Mouse (Mus musculus): Measurements from ENCODE around the gene Saa2. TPM values are rescaled to one million over a fixed set of nuclear protein-coding genes. Genes with fewer than 3 reads are reported as not detected.
A peak's percentile ranks its signal among the peaks of the same experiment; 100 is the strongest.

Gene Saa2
- polyA plus RNA-seq, 1 experiment: 13.7 TPM

GRCm38 (mm10) chr7:46748459-46748858, 3.1 kb upstream of the Saa2 start:
- WGBS: 68% methylated on average over 3 of the region's 3 CpGs
- DNase-seq (ENCODE audit: low read depth, low spot score): no peak

- WGBS: 65% methylated on average over 11 of the region's 11 CpGs
- no peak for DNase-seq (ENCODE audit: low read depth, low spot score)
Measured at GRCm38 (mm10) chr7:46761049-46761795, 9.6 kb downstream of the Saa2 start.

- no peak for DNase-seq (ENCODE audit: low read depth, low spot score)
- 88% methylated on average over 5 of the region's 5 CpGs for WGBS
Measured at GRCm38 (mm10) chr7:46762601-46763000, 11.0 kb downstream of the Saa2 start.

GRCm38 (mm10) chr7:46764672-46765071, 13.1 kb downstream of the Saa2 start:
- no peak for DNase-seq (ENCODE audit: low read depth, low spot score)
- WGBS: 97% methylated on average over 8 of the region's 8 CpGs

- no peak for DNase-seq (ENCODE audit: low read depth, low spot score)
Measured at GRCm38 (mm10) chr7:46767371-46767770, 15.8 kb downstream of the Saa2 start.

- 95% methylated on average over 7 of the region's 7 CpGs for WGBS
- no peak for DNase-seq (ENCODE audit: low read depth, low spot score)
Measured at GRCm38 (mm10) chr7:46768451-46768850, 16.9 kb downstream of the Saa2 start.

GRCm38 (mm10) chr7:46770706-46771105, 19.1 kb downstream of the Saa2 start:
- DNase-seq (ENCODE audit: low read depth, low spot score): peak; percentile 66
- 51% methylated on average over 4 of the region's 4 CpGs for WGBS

- WGBS: 77% methylated on average over 5 of the region's 5 CpGs
- no peak for DNase-seq (ENCODE audit: low read depth, low spot score)
Measured at GRCm38 (mm10) chr7:46789177-46789849, 37.7 kb downstream of the Saa2 start.

GRCm38 (mm10) chr7:46793871-46794270, 42.3 kb downstream of the Saa2 start:
- 41% methylated on average over 4 of the region's 4 CpGs for WGBS
- peak; percentile 39 for DNase-seq (ENCODE audit: low read depth, low spot score)

- WGBS: under 1% methylated on average over 74 of the region's 75 CpGs
- peak; percentile 94 for DNase-seq (ENCODE audit: low read depth, low spot score)
Measured at GRCm38 (mm10) chr7:46795287-46796205, 44.0 kb downstream of the Saa2 start, which contains the start of the genes Hps5 and Gtf2h1. Gene Hps5 (minus strand): TSS chr7:46796064. Gene Gtf2h1 (plus strand): TSS chr7:46796103.

GRCm38 (mm10) chr7:46796206-46796679, 44.7 kb downstream of the Saa2 start:
- DNase-seq (ENCODE audit: low read depth, low spot score): peak; percentile 28
- under 1% methylated on average over 31 of the region's 31 CpGs for WGBS

- DNase-seq (ENCODE audit: low read depth, low spot score): no peak
- WGBS: 28% methylated on average over 6 of the region's 6 CpGs
Measured at GRCm38 (mm10) chr7:46796779-46797178, 45.2 kb downstream of the Saa2 start.

Other genes with a start within 250 kb of the Saa2 start
- gene Sergef, start 112.0 kb upstream of the Saa2 start, polyA plus RNA-seq (2012; rRNA removed): 8.1 and 9.0 TPM in 2 replicates
- gene Tph1, start 79.3 kb upstream of the Saa2 start, polyA plus RNA-seq (2012; rRNA removed): 1.6 and 2.9 TPM in 2 replicates
- gene Saal1, start 41.1 kb upstream of the Saa2 start, polyA plus RNA-seq (2012; rRNA removed): 5.1 and 6.0 TPM in 2 replicates
- gene Saa3, start 36.1 kb upstream of the Saa2 start, polyA plus RNA-seq (2012; rRNA removed): 1.7 and 4.0 TPM in 2 replicates
- 0.05 TPM in 1 of 2 replicates, not detected in the other for gene Saa4, start 19.2 kb upstream of the Saa2 start, polyA plus RNA-seq (2012; rRNA removed)
- 4.3 and 434 TPM in 2 replicates for gene Saa1, start 8.8 kb upstream of the Saa2 start, polyA plus RNA-seq (2012; rRNA removed)
- 27.6 and 33.9 TPM in 2 replicates for gene Hps5, start 44.3 kb downstream of the Saa2 start, polyA plus RNA-seq (2012; rRNA removed)
- 6.9 and 10.2 TPM in 2 replicates for gene Gtf2h1, start 44.3 kb downstream of the Saa2 start, polyA plus RNA-seq (2012; rRNA removed)
- 1,305 and 1,564 TPM in 2 replicates for gene Ldha, start 89.7 kb downstream of the Saa2 start, polyA plus RNA-seq (2012; rRNA removed)
- gene Ldhc, start 109.4 kb downstream of the Saa2 start, polyA plus RNA-seq (2012; rRNA removed): not detected in 2 replicates
- gene Tsg101, start 168.2 kb downstream of the Saa2 start, polyA plus RNA-seq (2012; rRNA removed): 68.3 and 71.2 TPM in 2 replicates
- 2.5 and 4.3 TPM in 2 replicates for gene Uevld, start 206.7 kb downstream of the Saa2 start, polyA plus RNA-seq (2012; rRNA removed)
- gene Gm9999, start 231.8 kb downstream of the Saa2 start, polyA plus RNA-seq (2012; rRNA removed): not detected in 2 replicates

Measured in large intestine, adult 2 months (tissue).